Mouse (Mus musculus) forebrain, embryonic 11.5 days (tissue): ENCODE data around the gene Ephx1. TPM values are rescaled to one million over a fixed set of nuclear protein-coding genes. Genes with fewer than 3 reads are reported as not detected.

Experiments
- ATAC-seq: fragments of 200-750 bp; cut with Nextera tagmentation; replicated peaks from 2 replicates; pipeline ENCODE4 v1.8.0; 2017; ENCODE audit warnings: moderate TSS enrichment; ENCODE audit not compliant: low FRiP score
- DNase-seq: peaks from one replicate; pipeline ENCODE4 v3.0.0-alpha.2; 2017; ENCODE audit warnings: low spot score
- H3K27ac ChIP-seq: fragments of 300-500 bp; sonication (generic); 2 replicates; pipeline ENCODE4 v1.5.1; 2014; ENCODE audit warnings: low read depth, low read length
- H3K27me3 ChIP-seq: fragments of 300-500 bp; sonication (generic); 2 replicates; pipeline ENCODE4 v1.6.1; 2014; ENCODE audit warnings: mild to moderate bottlenecking, low read length, mixed read lengths; ENCODE audit not compliant: control insufficient read depth, insufficient read depth
- H3K36me3 ChIP-seq: fragments of 300-500 bp; sonication (generic); 2 replicates; pipeline ENCODE4 v1.6.1; 2014; ENCODE audit warnings: mild to moderate bottlenecking, low read length, moderate library complexity, mixed read lengths; ENCODE audit not compliant: control insufficient read depth, insufficient read depth
- H3K4me1 ChIP-seq: fragments of 300-500 bp; sonication (generic); replicated peaks from 2 replicates; pipeline ENCODE4 v1.6.1; 2014; ENCODE audit warnings: low read length, mixed read lengths; ENCODE audit not compliant: control insufficient read depth, insufficient read depth
- H3K4me2 ChIP-seq: fragments of 300-500 bp; sonication (generic); 2 replicates; pipeline ENCODE4 v1.6.1; 2014; ENCODE audit warnings: low read depth, mild to moderate bottlenecking, low read length, moderate library complexity, mixed read lengths; ENCODE audit not compliant: severe bottlenecking
- H3K4me3 ChIP-seq: fragments of 300-500 bp; sonication (generic); 2 replicates; pipeline ENCODE4 v1.5.1; 2014; ENCODE audit warnings: low read depth, low read length
- H3K9ac ChIP-seq: fragments of 300-500 bp; sonication (generic); 2 replicates; pipeline ENCODE4 v1.6.1; 2014; ENCODE audit warnings: low read length
- H3K9me3 ChIP-seq: fragments of 300-500 bp; sonication (generic); 2 replicates; pipeline ENCODE4 v1.6.1; 2016; ENCODE audit warnings: low read length, mixed read lengths; ENCODE audit not compliant: control insufficient read depth
- WGBS: fragments of 180-500 bp; shearing (Covaris S2); extraction: QIAGEN DNeasy Blood & Tissue Kit; methylation state at CpG from one replicate; pipeline ENCODE4 v1.1.7; 2014; 5-methylcytosine and 5-hydroxymethylcytosine counted together
- polyA plus RNA-seq: library from polyadenylated mRNA; unstranded; fragments of >200 nt; fragmentation: Nextera tagmentation; extraction: Ambion mirVana; gene quantifications from 2 replicates; pipeline ENCODE4 v1.2.1, GENCODE M21; 2014

The Ephx1 gene
- polyA plus RNA-seq, 1 experiment from 2014 or later, result 1.1 TPM

- H3K27ac ChIP-seq, result no peak overlapping the region
- H3K9ac ChIP-seq, result no peak overlapping the region
- WGBS, result 66% methylated on average over 4 of the region's 4 CpGs
These were observed 10.4 kb downstream of the Ephx1 start for GRCm38 (mm10) chr1:181010171-181010932.

GRCm38 (mm10) chr1:181009754-181010153 is 10.9 kb downstream of the Ephx1 start:
- H3K9ac ChIP-seq, result no peak overlapping the region
- DNase-seq, result no peak

More at GRCm38 (mm10) chr1:181010171-181010932, 10.4 kb downstream of the Ephx1 start:
- no peak overlapping the region for H3K4me3 ChIP-seq
- H3K36me3 ChIP-seq, result no peaks in the 10 kb centered on the region
- ATAC-seq (no peak), DNase-seq (no peak)
- no peaks in the 10 kb centered on the region for H3K4me1 ChIP-seq
- H3K4me2 ChIP-seq, result no peak overlapping the region
- no peaks in the 10 kb centered on the region for H3K27me3 ChIP-seq
- no peaks in the 10 kb centered on the region for H3K9me3 ChIP-seq

GRCm38 (mm10) chr1:181009011-181009590 is 11.6 kb downstream of the Ephx1 start:
- WGBS, result 93% methylated on average over 4 of the region's 4 CpGs
- Histone ChIP-seq H3K36me3 (no peaks in the 10 kb centered on the region), H3K27ac (no peak overlapping the region), H3K4me3 (no peak overlapping the region), H3K9me3 (no peaks in the 10 kb centered on the region), H3K27me3 (no peaks in the 10 kb centered on the region), H3K9ac (no peak overlapping the region), H3K4me2 (no peak overlapping the region), H3K4me1 (no peaks in the 10 kb centered on the region)
- ATAC-seq (no peak), DNase-seq (no peak)

More at GRCm38 (mm10) chr1:181009754-181010153, 10.9 kb downstream of the Ephx1 start:
- no peak for ATAC-seq
- Histone ChIP-seq H3K36me3 (no peaks in the 10 kb centered on the region), H3K27me3 (no peaks in the 10 kb centered on the region), H3K9me3 (no peaks in the 10 kb centered on the region), H3K27ac (no peak overlapping the region), H3K4me3 (no peak overlapping the region), H3K4me1 (no peaks in the 10 kb centered on the region), H3K4me2 (no peak overlapping the region)
- 79% methylated on average over 3 of the region's 3 CpGs for WGBS

DNA sequence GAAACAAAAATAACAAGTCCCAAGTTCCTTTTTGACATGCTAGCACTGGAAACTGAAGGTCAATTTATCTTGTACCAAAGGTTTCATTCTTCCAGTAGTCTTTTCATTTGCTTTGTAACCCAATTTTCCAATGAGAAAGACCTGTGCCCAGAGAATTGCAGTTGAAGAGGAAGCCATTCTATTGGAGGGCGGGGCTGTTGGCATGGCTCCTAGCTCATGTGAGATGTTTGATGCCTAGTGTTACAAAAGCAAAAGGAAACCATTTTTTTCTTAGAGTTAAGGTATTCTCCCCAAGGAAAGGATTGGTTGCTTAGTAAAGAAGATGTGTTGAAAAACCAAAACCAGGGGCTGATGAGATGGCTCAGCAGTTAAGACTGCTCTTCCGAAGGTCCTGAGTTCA is 12.4 kb downstream of the Ephx1 start:
- no peaks in the 10 kb centered on the region for H3K9me3 ChIP-seq
- H3K36me3 ChIP-seq, result no peaks in the 10 kb centered on the region
- H3K4me3 ChIP-seq, result no peak overlapping the region
- no peak overlapping the region for H3K9ac ChIP-seq
- no peaks in the 10 kb centered on the region for H3K27me3 ChIP-seq
- DNase-seq, result no peak
- H3K4me1 ChIP-seq, result no peaks in the 10 kb centered on the region
- WGBS, result 95% methylated on average over 2 of the region's 2 CpGs
- ATAC-seq, result no peak
- H3K27ac ChIP-seq, result no peak overlapping the region
- no peak overlapping the region for H3K4me2 ChIP-seq

- H3K36me3 ChIP-seq, result no peaks in the 10 kb centered on the region
- no peaks in the 10 kb centered on the region for H3K27me3 ChIP-seq
- no peak overlapping the region for H3K4me2 ChIP-seq
- ATAC-seq (no peak), DNase-seq (no peak)
- 84% methylated on average over 6 of the region's 6 CpGs for WGBS
- H3K27ac ChIP-seq, result no peak overlapping the region
- H3K4me3 ChIP-seq, result no peak overlapping the region
- H3K9ac ChIP-seq, result no peak overlapping the region
- no peaks in the 10 kb centered on the region for H3K9me3 ChIP-seq
- H3K4me1 ChIP-seq, result no peaks in the 10 kb centered on the region
These were observed 12.9 kb downstream of the Ephx1 start for GRCm38 (mm10) chr1:181007831-181008230.

DNA sequence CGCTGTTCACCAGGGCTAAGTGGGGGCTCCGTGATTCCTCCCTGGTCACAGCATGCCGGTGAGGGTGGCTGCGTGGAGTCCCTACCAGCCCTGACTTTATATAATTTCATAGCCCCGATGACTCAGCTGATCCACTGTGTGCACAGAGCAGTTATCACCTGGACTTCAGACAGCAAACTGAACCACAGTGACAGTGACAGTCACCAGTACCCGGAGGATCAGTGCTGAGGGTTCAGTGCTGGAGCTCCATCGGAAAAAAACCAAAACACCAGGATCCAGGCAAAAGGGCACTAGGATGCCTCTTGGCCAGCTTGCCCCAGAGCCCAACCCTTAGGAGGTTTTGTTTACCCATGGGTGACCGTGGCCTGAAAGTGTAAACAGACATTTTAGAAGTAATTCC is 15.4 kb downstream of the Ephx1 start:
- Histone ChIP-seq H3K9me3 (no peaks in the 10 kb centered on the region), H3K36me3 (no peaks in the 10 kb centered on the region), H3K9ac (no peak overlapping the region), H3K4me1 (no peaks in the 10 kb centered on the region), H3K27ac (no peak overlapping the region), H3K4me2 (no peak overlapping the region), H3K4me3 (no peak overlapping the region), H3K27me3 (no peaks in the 10 kb centered on the region)
- no peak for ATAC-seq
- 85% methylated on average over 8 of the region's 8 CpGs for WGBS
- DNase-seq, result peak; percentile 34

DNA sequence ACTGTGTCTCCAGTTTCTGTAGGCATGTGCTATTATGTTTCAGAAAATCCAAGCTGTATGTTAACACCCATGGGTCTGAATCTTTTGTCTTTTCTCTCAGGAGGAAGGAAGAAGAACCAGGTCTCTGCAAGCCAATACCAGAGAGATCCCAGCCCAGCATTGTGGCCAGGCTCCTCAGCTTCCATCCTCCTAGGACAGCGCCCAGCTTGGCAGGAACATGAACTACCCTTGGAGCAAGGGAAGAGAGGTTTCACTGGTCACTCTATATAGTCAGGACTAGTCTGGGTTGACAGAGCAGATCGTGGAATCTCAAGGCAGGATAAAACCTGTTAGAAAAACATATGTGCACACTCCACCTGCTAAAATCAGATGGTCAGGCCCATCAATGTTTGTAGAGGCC is 16.9 kb downstream of the Ephx1 start:
- ATAC-seq (no peak), DNase-seq (peak; percentile 7)
- Histone ChIP-seq H3K4me2 (no peak overlapping the region), H3K9ac (no peak overlapping the region), H3K4me1 (no peaks in the 10 kb centered on the region), H3K27me3 (no peaks in the 10 kb centered on the region), H3K27ac (no peak overlapping the region), H3K36me3 (no peaks in the 10 kb centered on the region), H3K4me3 (no peak overlapping the region), H3K9me3 (no peaks in the 10 kb centered on the region)
- WGBS, result 83% methylated on average over 2 of the region's 2 CpGs

GRCm38 (mm10) chr1:181001621-181002020 is 19.1 kb downstream of the Ephx1 start:
- Histone ChIP-seq H3K36me3 (no peaks in the 10 kb centered on the region), H3K27me3 (no peaks in the 10 kb centered on the region), H3K9me3 (no peaks in the 10 kb centered on the region), H3K4me3 (no peak overlapping the region), H3K9ac (no peak overlapping the region), H3K4me2 (no peak overlapping the region), H3K4me1 (no peaks in the 10 kb centered on the region), H3K27ac (no peak overlapping the region)
- no peak for ATAC-seq
- DNase-seq, result no peak
- 87% methylated on average over 3 of the region's 3 CpGs for WGBS

DNA sequence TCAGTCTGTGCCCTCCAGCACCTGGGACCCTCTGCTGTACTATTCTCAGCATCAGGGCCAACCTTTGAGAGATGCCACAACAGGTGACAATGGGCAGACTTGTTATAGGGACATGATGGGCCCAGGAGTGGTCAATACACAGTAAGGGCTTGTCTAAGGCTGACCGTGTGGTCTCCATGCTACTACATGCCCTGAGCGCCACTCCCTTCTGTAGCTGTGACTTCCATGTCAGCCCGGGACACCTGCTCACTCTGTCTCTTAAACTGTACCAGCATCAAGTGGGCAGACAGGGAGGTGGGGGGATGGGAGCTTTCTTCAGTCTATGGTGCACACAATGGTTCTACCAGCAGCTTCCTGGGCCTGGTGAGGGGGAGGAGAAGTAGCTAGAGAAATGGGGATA is 19.5 kb downstream of the Ephx1 start:
- H3K9me3 ChIP-seq, result no peaks in the 10 kb centered on the region
- no peak overlapping the region for H3K4me3 ChIP-seq
- no peak overlapping the region for H3K4me2 ChIP-seq
- no peak overlapping the region for H3K27ac ChIP-seq
- 87% methylated on average over 3 of the region's 3 CpGs for WGBS
- H3K36me3 ChIP-seq, result no peaks in the 10 kb centered on the region
- H3K4me1 ChIP-seq, result no peaks in the 10 kb centered on the region
- DNase-seq (no peak), ATAC-seq (no peak)
- no peaks in the 10 kb centered on the region for H3K27me3 ChIP-seq
- H3K9ac ChIP-seq, result no peak overlapping the region
